Mouse (Mus musculus): ENCODE measurements around the gene Pigc.

DNA sequence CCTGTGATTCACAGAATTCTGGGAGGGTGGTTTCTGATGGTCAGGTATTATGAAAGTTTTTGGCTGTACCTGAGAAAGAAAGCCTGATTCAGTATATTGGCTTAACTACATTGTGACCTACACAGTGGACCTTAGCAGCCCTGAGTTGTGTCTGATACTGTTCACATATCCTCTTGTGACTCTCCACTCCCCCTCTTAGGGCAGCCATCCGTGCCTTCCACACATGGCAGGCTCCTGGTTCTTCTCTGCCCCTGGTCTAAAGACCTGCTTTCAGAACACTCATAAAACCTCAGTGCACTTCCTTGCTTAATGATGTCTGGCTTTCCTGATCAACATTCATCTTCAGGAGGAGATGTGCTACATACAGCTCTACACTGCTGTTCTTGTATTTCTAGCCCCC lies 16.4 kb upstream of the Pigc start:
- TF ChIP-seq CTCF (IDR thresholded peaks at IDR 0.05; ENCODE audit: insufficient read depth, low read length) = no peak
- no peak for TF ChIP-seq POLR2A (IDR thresholded peaks at IDR 0.05; ENCODE audit: borderline replicate concordance, extremely low read depth, low read depth, low read length)

Data from lung, adult 2 months (tissue).